Mouse (Mus musculus) limb, embryonic 11.5 days (tissue): ENCODE measurements at regions not wholly inside any gene's neighbourhood (a gene's known extent, or its start where the extent isn't known, plus 50 kb on each side); places are given as distances from the start of the nearest gene placed in this dataset. TPM values are rescaled to one million over a fixed set of nuclear protein-coding genes. Genes with fewer than 3 reads are reported as not detected.

Experiments
- ATAC-seq: fragments of 200-750 bp; cut with Nextera tagmentation; 2 replicates; pipeline ENCODE4 v1.8.0; 2017; ENCODE audit warnings: low read depth; ENCODE audit not compliant: insufficient number of reproducible peaks, low FRiP score, low TSS enrichment
- DNase-seq: peaks from one replicate; pipeline ENCODE4 v3.0.0-alpha.2; 2015; ENCODE audit warnings: low spot score
- H3K27ac ChIP-seq: fragments of 300-500 bp; sonication (generic); replicated peaks from 2 replicates; pipeline ENCODE4 v1.5.1; 2014; ENCODE audit warnings: low read depth, mild to moderate bottlenecking, low read length
- H3K27me3 ChIP-seq: fragments of 300-500 bp; sonication (generic); 2 replicates; pipeline ENCODE4 v1.6.1; 2014; ENCODE audit warnings: mild to moderate bottlenecking, low read length, mixed read lengths; ENCODE audit not compliant: control insufficient read depth, insufficient read depth
- H3K36me3 ChIP-seq: fragments of 300-500 bp; sonication (generic); 2 replicates; pipeline ENCODE4 v1.6.1; 2014; ENCODE audit warnings: mild to moderate bottlenecking, low read length, moderate library complexity, mixed read lengths; ENCODE audit not compliant: control insufficient read depth, insufficient read depth
- H3K4me1 ChIP-seq: fragments of 300-500 bp; sonication (generic); 2 replicates; pipeline ENCODE4 v1.6.1; 2014; ENCODE audit warnings: low read length, mixed read lengths; ENCODE audit not compliant: control insufficient read depth, insufficient read depth
- H3K4me2 ChIP-seq: fragments of 300-500 bp; sonication (generic); 2 replicates; pipeline ENCODE4 v1.6.1; 2014; ENCODE audit warnings: low read depth, mild to moderate bottlenecking, moderate library complexity; ENCODE audit not compliant: severe bottlenecking
- H3K4me3 ChIP-seq: fragments of 300-500 bp; sonication (generic); 2 replicates; pipeline ENCODE4 v1.5.1; 2014; ENCODE audit warnings: low read depth, low read length
- H3K9ac ChIP-seq: fragments of 300-500 bp; sonication (generic); 2 replicates; pipeline ENCODE4 v1.6.1; 2014; ENCODE audit warnings: mild to moderate bottlenecking, low read length
- H3K9me3 ChIP-seq: fragments of 300-500 bp; sonication (generic); 2 replicates; pipeline ENCODE4 v1.6.1; 2016; ENCODE audit warnings: low read length; ENCODE audit not compliant: control insufficient read depth
- WGBS: fragments of 180-500 bp; shearing (Covaris S2); extraction: QIAGEN DNeasy Blood & Tissue Kit; methylation state at CpG from one replicate; pipeline ENCODE4 v1.1.7; 2014; 5-methylcytosine and 5-hydroxymethylcytosine counted together
- microRNA-seq: library from miRNA; unstranded; fragments of <30 nt; microRNA quantifications from one replicate; pipeline ENCODE4, GENCODE M21; 2016

DNA sequence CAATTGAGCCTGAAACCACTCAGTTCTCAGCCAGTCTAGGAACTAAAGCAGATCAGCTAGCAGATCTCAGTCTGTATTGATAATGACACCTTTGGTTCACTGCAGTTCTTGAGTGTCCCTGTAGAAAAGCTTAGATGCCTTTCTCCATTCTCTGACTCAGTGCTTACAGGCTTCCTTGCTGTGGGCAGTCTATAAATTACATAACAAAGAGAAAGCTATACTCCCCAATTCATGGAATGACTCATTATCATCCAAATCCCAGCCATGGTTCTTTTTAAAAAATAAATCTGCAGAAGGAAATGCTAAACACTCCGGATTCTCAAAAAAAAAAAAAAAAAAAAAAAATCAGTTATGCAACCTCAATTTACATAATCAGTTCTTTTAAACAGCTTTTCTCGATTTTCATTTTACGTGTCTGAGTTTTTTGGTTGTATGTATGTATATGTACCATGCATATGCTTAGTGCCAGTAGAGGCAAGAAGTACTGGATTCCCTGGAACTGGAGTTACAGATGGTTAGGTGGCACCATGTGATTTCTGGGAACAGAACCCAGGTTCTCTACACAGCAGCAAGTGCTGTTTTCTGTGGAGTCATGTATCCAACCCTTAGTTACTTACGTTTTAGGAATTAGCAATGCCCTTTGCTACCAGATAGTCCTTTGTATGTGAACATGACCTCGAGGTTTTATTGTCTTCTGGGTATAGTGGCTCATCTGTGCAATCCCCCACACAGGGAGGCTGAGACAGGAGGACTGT is 71.5 kb upstream of the Slc39a10 start:
- Histone ChIP-seq H3K36me3 (no peaks in the 10 kb centered on the region), H3K9me3 (no peaks in the 10 kb centered on the region), H3K9ac (no peak overlapping the region), H3K4me1 (no peaks in the 10 kb centered on the region), H3K4me3 (no peak overlapping the region), H3K27ac (no peak overlapping the region), H3K27me3 (no peaks in the 10 kb centered on the region), H3K4me2 (no peak overlapping the region)
- 85% methylated on average over 5 of the region's 5 CpGs for WGBS
- DNase-seq, result no peak
- no peak for ATAC-seq

Small RNA genes in the stretch of these regions (microRNA-seq; reads per million reads assigned to microRNA genes)
- not detected for gene Mir6350
